Mouse (Mus musculus): ENCODE results near the gene Fkbp4. TPM values are rescaled to one million over a fixed set of nuclear protein-coding genes. Genes with fewer than 3 reads are reported as not detected.

Fkbp4 gene
- polyA plus RNA-seq (2021; fragmentation: Nextera tagmentation), result 98.4 and 108 TPM in 2 replicates
- long read RNA-seq, experiment 1, transcript Fkbp4-201 (10 exons, 2,217 nt), result major isoform, 968 of 1,030 reads
- long read RNA-seq, experiment 1, partial matches to known transcripts, result 29 of 1,030 reads
- long read RNA-seq, experiment 1, other reads (novel, unspliced or antisense), result 33 of 1,030 reads
- long read RNA-seq, experiment 2, transcript Fkbp4-201 (10 exons, 2,217 nt), result major isoform, 125 of 165 reads
- long read RNA-seq, experiment 2, partial matches to known transcripts, result 34 of 165 reads
- long read RNA-seq, experiment 2, other reads (novel, unspliced or antisense), result 6 of 165 reads

GRCm38 (mm10) chr6:128438317-128438870 lies at the start of gene Fkbp4:
Gene Fkbp4, minus strand, starts transcription at chr6:128438677.

GRCm38 (mm10) chr6:128424269-128425019 lies 14.0 kb downstream of the Fkbp4 start, which contains the start of gene Itfg2:
Gene Itfg2, minus strand, starts transcription at chr6:128424931.

GRCm38 (mm10) chr6:128398996-128399395 lies 39.5 kb downstream of the Fkbp4 start, which contains the start of gene Nrip2:
Gene Nrip2, plus strand, starts transcription at chr6:128399296.

Other genes with a start within 250 kb of the Fkbp4 start
- gene Tead4, start 137.9 kb downstream of the Fkbp4 start, polyA plus RNA-seq (2021; fragmentation: Nextera tagmentation), result 0.21 TPM in 1 of 2 replicates, not detected in the other
- 2.7 and 4.2 TPM in 2 replicates for gene Tulp3, start 82.8 kb downstream of the Fkbp4 start, polyA plus RNA-seq (2021; fragmentation: Nextera tagmentation)
- gene Rhno1, start 75.8 kb downstream of the Fkbp4 start, polyA plus RNA-seq (2021; fragmentation: Nextera tagmentation), result 18.3 and 18.4 TPM in 2 replicates
- 0.12 and 0.26 TPM in 2 replicates for gene Foxm1, start 75.7 kb downstream of the Fkbp4 start, polyA plus RNA-seq (2021; fragmentation: Nextera tagmentation)
- gene Tex52, start 63.2 kb downstream of the Fkbp4 start, polyA plus RNA-seq (2021; fragmentation: Nextera tagmentation), result 1.7 and 2.0 TPM in 2 replicates
- not detected in 2 replicates for gene Gm44596, start 63.2 kb downstream of the Fkbp4 start, polyA plus RNA-seq (2021; fragmentation: Nextera tagmentation)
- gene Nrip2, start 39.4 kb downstream of the Fkbp4 start, polyA plus RNA-seq (2021; fragmentation: Nextera tagmentation), result 9.1 and 11.4 TPM in 2 replicates
- gene Itfg2, start 13.7 kb downstream of the Fkbp4 start, polyA plus RNA-seq (2021; fragmentation: Nextera tagmentation), result 15.1 and 21.6 TPM in 2 replicates
- not detected in 2 replicates for gene Pzp, start 88.0 kb upstream of the Fkbp4 start, polyA plus RNA-seq (2021; fragmentation: Nextera tagmentation)
- gene A2ml1, start 142.9 kb upstream of the Fkbp4 start, polyA plus RNA-seq (2021; fragmentation: Nextera tagmentation), result 44.4 and 48.9 TPM in 2 replicates
- gene Klrb1a, start 184.9 kb upstream of the Fkbp4 start, polyA plus RNA-seq (2021; fragmentation: Nextera tagmentation), result not detected in 2 replicates
- not detected in 2 replicates for gene Clec2h, start 223.7 kb upstream of the Fkbp4 start, polyA plus RNA-seq (2021; fragmentation: Nextera tagmentation)

Measured in left cerebral cortex, adult 6 months (tissue).